Mouse (Mus musculus): ENCODE data around the gene Ctrl. TPM values are rescaled to one million over a fixed set of nuclear protein-coding genes. Genes with fewer than 3 reads are reported as not detected.
"Not testable (repeated sequence)": the region's sequence is repeated elsewhere in the genome, so short reads cannot be mapped to it uniquely, and the experiment has no call there.

Ctrl gene
- total RNA-seq (2021): under 1 TPM; 0.85 to 0.91 TPM
- long read RNA-seq: 0 reads

GRCm38 (mm10) chr8:105933762-105934161 lies at the start of gene Ctrl:
Ctrl (minus strand) TSS chr8:105933862.
- no peak for DNase-seq (ENCODE audit: low spot score in 2 of 2)

- not testable (repeated sequence) for DNase-seq (ENCODE audit: low spot score in 2 of 2)
Measured at GRCm38 (mm10) chr8:105983406-105983805, 49.7 kb upstream of the Ctrl start.

GRCm38 (mm10) chr8:105981146-105981545 lies 47.5 kb upstream of the Ctrl start:
- no peak for DNase-seq (ENCODE audit: low spot score in 2 of 2)

GRCm38 (mm10) chr8:105979325-105979724 lies 45.7 kb upstream of the Ctrl start, which contains the start of gene Dpep3:
Dpep3 (minus strand) TSS chr8:105979429.
- no peak for DNase-seq (ENCODE audit: low spot score in 2 of 2)

GRCm38 (mm10) chr8:105975363-105975762 lies 41.7 kb upstream of the Ctrl start:
- no peak for DNase-seq (ENCODE audit: low spot score in 2 of 2)

- no peak for DNase-seq (ENCODE audit: low spot score in 2 of 2)
Measured at GRCm38 (mm10) chr8:105971019-105971720, 37.5 kb upstream of the Ctrl start.

- DNase-seq (ENCODE audit: low spot score in 2 of 2): no peak
Measured at GRCm38 (mm10) chr8:105969367-105969766, 35.7 kb upstream of the Ctrl start.

- DNase-seq (ENCODE audit: low spot score in 2 of 2): no peak
Measured at GRCm38 (mm10) chr8:105966692-105967311, 33.1 kb upstream of the Ctrl start.

GRCm38 (mm10) chr8:105965905-105966341 lies 32.3 kb upstream of the Ctrl start, which contains the start of gene Slc12a4:
Slc12a4 (minus strand) TSS chr8:105966097.
- peak; percentile 66 to 76 for DNase-seq (ENCODE audit: low spot score in 2 of 2)

- DNase-seq (ENCODE audit: low spot score in 2 of 2): peak in 1 of 2 experiments; percentile 52
Measured at GRCm38 (mm10) chr8:105965266-105965904, 31.7 kb upstream of the Ctrl start.

- DNase-seq (ENCODE audit: low spot score in 2 of 2): no peak
Measured at GRCm38 (mm10) chr8:105964506-105965265, 31.0 kb upstream of the Ctrl start.

GRCm38 (mm10) chr8:105961536-105961935 lies 27.9 kb upstream of the Ctrl start:
- no peak for DNase-seq (ENCODE audit: low spot score in 2 of 2)

GRCm38 (mm10) chr8:105961101-105961500 lies 27.4 kb upstream of the Ctrl start:
- no peak for DNase-seq (ENCODE audit: low spot score in 2 of 2)

GRCm38 (mm10) chr8:105959350-105959749 lies 25.7 kb upstream of the Ctrl start:
- DNase-seq (ENCODE audit: low spot score in 2 of 2): no peak

GRCm38 (mm10) chr8:105957813-105958212 lies 24.2 kb upstream of the Ctrl start:
- no peak for DNase-seq (ENCODE audit: low spot score in 2 of 2)

- no peak for DNase-seq (ENCODE audit: low spot score in 2 of 2)
Measured at GRCm38 (mm10) chr8:105956556-105956955, 22.9 kb upstream of the Ctrl start.

GRCm38 (mm10) chr8:105951057-105951659 lies 17.5 kb upstream of the Ctrl start:
- DNase-seq (ENCODE audit: low spot score in 2 of 2): peak; percentile 59 to 72

GRCm38 (mm10) chr8:105949350-105949749 lies 15.7 kb upstream of the Ctrl start:
- DNase-seq (ENCODE audit: low spot score in 2 of 2): peak; percentile 64 to 74

GRCm38 (mm10) chr8:105943321-105943739 lies 9.7 kb upstream of the Ctrl start, which contains the start of gene Lcat:
Lcat (minus strand) TSS chr8:105943382.
- DNase-seq (ENCODE audit: low spot score in 2 of 2): peak; percentile 46 to 64

GRCm38 (mm10) chr8:105942542-105942941 lies 8.9 kb upstream of the Ctrl start:
- no peak for DNase-seq (ENCODE audit: low spot score in 2 of 2)

GRCm38 (mm10) chr8:105942026-105942425 lies 8.4 kb upstream of the Ctrl start:
- DNase-seq (ENCODE audit: low spot score in 2 of 2): no peak
